Mouse (Mus musculus): ENCODE measurements around the gene Defb43. TPM values are rescaled to one million over a fixed set of nuclear protein-coding genes. Genes with fewer than 3 reads are reported as not detected.

Defb43 gene
- not detected for polyA plus RNA-seq (2017; shearing (Covaris generic))

DNA sequence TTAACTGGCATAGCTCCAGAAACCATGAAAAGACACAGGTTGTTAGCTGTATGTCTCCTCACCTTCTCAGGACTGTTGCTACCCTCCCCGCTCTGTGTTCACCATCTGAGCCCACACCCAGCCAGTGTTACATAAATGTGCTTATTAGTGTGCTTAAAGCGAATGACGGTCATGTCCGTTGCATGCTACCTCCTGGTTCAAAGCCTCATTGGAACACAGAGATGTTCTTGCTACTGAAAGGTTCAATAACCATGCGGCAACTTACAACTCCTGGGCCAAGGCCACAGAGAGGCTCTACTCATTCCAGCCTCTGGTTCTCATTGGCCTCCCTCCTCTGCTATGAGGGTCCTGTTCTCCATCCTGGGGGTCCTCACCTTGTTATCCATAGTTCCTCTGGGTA lies at the start of gene Defb43:
Defb43 (plus strand) TSS at position 301 of the 400 bp plus-strand sequence.

DNA sequence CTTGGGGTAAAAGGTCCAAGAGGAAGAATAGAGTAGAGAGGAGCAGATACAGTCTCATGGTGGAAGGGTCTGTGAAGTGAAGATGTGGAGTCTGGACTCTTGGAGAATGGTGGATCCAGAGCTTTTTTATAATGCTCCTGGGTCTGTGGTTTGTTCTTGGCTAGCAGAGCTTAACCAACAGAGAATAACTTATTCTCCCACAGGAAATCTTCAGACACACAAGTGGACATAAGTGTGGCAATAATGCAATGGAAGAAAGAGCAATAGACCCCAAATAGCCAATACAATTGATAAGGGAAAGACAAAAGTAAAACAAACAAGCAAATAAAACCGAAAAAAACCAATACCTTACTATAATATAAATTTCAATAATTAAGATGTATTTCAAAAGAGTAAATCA lies 27.2 kb upstream of the Defb43 start, which contains the start of gene Defb48:
Defb48 (minus strand) TSS at position 101 of the 400 bp plus-strand sequence.

DNA sequence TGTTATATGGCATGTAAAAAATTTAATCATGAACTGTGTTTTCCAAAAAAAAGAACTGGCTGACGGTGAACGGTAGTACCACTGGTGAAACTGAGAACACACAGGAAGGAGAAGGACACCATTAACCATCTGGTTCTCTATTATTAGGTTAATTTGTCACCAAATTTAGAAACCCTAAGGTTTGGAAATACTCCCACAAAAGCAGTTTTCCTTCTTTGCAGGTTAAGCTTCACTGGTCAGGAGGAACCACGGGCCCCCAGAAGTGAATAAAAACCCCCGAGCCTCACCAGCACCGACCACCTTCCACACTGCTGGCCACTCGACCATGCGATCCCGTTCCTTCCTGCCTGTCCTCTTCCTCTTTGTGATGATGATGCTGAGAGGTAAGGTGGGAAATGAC lies 13.8 kb upstream of the Defb43 start, which contains the start of gene Defb47:
Defb47 (plus strand) TSS at position 301 of the 400 bp plus-strand sequence.

DNA sequence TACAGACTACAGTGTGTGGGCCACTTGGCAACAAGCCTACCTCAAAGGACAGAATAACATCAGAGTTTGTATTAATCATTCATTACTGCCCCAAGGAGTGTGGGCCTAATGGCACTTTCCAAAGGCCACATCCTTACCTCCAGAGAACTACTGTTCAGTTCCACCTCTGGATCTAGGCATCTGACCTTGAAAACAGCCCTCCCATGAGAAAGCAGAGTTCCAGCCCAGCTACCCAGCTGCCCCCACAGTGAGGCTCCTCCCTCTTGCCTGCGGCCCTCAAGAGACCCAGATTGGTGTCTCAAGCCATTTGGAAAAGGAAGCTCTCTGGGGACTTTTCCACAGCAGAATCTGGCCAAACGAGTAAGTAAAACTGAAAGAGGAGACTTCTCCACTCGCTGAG lies 35.1 kb downstream of the Defb43 start, which contains the start of gene Defb42:
Defb42 (plus strand) TSS at position 301 of the 400 bp plus-strand sequence.

DNA sequence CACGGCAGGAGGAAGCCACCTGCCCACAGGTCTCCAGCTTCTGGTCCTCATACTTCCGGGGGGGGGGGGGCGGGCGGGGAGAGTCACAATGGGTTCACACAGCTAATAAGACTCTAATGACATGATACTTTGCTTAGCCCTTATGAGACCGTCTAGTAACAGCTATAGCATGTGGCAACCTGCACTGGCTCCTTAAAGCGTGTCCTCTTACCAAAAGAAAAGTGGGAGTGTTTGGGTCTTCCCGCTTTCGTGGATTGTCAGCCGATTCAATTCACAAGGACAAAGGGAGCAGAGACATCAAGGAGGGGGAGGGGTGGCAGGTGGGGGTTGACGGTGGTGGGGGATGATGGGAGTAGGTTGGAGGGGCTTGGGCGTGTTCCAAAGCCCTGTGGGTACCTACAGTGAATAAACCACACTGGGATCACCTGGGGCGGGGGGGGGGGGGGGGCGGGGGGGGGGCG lies 38.4 kb downstream of the Defb43 start, which contains the start of gene Defb30:
Defb30 (minus strand) TSS at position 51 of the 461 bp plus-strand sequence.

Other genes starting within 250 kb of the Defb43 start
- gene Wdfy2, start 174.1 kb upstream of the Defb43 start, polyA plus RNA-seq (2017; shearing (Covaris generic)): 7.4 TPM
- not detected for gene Defb48, start 27.3 kb upstream of the Defb43 start, polyA plus RNA-seq (2017; shearing (Covaris generic))
- gene Defb47, start 13.7 kb upstream of the Defb43 start, polyA plus RNA-seq (2017; shearing (Covaris generic)): not detected
- not detected for gene Defb42, start 35.2 kb downstream of the Defb43 start, polyA plus RNA-seq (2017; shearing (Covaris generic))
- not detected for gene Defb30, start 38.2 kb downstream of the Defb43 start, polyA plus RNA-seq (2017; shearing (Covaris generic))